Mouse (Mus musculus) A20 (cell line): ENCODE results near the gene Csnk2b.
A peak's percentile ranks its signal among the peaks of the same experiment; 100 is the strongest.
"Not testable (repeated sequence)": the region's sequence is repeated elsewhere in the genome, so short reads cannot be mapped to it uniquely, and the experiment has no call there.

Experiments used
- DNase-seq: peaks from one replicate; pipeline ENCODE4 v3.0.0-alpha.2; 2011; ENCODE audit warnings: low read depth, low spot score

Csnk2b gene

DNA sequence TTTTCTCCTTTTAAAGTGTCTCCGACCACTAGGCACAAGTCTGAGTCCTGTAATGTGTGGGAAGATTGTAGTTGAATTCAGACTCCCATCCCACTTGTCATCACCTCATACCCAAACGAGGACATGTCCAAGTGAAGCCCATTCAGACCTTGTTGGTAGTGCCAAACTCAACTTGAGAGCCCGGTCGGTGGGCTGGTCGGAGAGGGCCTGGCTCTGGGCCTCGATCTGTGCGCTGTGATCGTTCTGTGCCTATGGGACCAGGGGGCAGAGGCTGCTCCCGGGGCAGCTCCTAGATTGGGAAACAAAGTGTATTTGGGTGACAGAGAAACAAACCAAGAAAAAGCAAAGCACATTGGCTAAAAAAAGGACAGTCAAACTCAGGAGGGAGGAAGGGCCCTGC lies 31.2 kb upstream of the Csnk2b start:
- DNase-seq = no peak

DNA sequence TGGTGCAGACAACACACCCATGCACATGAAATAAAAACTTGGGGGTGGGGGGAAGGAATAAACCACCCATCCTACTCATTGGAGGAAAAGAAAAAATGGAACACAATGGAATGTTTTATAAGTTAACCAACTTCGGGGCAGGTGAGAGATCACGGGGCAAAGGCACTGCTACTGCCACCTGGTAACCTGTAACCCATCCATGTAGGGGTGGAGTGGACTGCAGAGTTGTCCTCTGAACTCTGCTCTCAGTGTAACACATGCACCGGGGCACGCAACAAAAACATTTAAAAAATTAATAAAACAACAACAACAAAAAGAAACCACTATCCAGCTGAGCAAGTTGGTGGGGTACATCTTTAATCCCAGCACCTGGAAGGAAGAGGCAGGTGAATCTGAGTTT lies 30.3 kb upstream of the Csnk2b start:
- DNase-seq = no peak

DNA sequence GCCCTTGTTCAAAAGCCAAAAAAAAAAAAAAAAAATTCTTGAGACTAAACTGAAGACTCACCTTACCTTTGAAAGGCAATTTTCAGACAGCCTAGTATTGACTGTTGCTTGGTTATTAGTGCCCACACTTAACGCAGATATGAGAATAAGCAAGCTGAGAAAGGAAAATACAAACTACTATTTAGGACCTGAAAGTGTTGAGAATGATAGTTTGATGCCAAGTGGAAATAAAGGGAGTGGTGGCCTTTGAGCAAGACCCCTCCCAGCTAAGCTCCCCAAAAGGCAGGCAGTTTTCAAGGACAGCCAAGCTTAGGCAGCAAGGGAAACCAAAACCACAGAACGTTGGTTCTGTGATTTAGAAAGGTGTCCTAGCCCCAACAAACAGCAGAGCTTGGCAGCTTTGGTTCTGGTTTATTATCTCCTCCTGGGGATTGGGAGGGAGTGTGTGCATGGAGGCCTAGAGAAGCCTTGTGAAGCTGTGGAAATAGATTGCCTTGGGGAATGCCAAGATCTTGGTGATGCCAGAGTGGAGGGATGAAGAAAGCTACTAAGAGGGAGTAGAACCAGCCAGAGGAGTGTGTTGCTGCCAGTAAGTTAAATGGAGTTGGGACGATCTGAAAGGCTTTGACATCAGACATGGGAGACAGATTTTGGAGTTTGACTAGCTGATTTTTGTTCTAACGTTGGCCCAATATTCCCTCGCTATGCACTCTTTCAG lies 26.2 kb upstream of the Csnk2b start:
- DNase-seq = no peak

DNA sequence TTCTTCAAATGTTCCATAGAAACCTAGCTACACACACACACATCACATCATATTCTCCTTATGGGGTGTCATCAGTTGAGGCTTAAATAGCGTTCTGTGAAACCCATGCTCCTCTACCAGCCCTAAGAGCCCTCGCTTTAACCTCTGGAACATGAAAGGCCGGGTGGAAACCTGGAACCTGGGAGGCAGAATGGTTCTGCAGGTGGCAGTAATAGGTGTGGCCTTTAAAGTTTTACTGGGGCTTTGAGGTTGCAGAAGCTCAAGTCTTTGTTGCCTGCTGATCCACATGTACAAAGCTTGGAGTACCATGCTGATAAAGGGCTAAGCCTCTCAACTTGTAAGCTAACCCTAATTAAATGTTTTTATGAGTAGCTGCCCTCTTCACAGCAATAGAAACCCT lies 25.5 kb upstream of the Csnk2b start:
- no peak for DNase-seq

DNA sequence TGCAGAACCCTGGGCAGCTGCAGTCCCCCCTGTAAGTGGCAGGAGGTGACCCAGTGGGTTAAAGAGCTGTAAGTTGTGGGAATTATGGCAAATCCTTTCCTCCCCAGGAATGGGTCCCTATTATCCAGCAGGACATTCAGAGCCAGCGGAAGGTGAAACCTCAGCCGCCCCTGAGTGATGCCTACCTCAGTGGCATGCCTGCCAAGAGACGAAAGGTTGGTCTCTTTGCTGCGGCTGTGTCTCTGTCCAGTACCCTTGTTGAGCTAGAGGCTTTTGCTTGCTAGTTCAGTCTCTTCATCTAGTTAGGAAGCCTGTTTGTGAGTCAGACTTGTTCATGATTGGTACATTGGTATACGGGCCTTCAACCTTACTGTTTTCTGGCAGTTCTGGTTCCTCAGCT lies 24.3 kb upstream of the Csnk2b start:
- no peak for DNase-seq

DNA sequence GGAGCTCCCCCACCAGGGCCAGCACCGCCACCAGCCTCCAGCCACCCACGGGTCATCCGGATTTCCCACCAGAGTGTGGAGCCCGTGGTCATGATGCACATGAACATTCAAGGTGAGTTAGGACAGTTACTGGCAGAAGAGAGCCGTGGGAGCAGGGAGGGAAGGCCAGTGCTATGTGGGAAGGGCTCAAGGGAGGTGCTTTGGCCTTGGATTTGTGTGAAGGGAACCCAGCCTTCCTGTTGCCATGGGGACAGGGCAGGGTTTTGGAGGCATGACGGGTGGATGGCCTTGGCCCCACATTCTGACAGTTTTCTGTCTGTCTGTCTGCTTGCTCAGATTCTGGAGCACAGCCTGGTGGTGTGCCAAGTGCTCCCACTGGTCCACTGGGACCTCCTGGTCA lies 20.1 kb upstream of the Csnk2b start:
- DNase-seq = no peak

DNA sequence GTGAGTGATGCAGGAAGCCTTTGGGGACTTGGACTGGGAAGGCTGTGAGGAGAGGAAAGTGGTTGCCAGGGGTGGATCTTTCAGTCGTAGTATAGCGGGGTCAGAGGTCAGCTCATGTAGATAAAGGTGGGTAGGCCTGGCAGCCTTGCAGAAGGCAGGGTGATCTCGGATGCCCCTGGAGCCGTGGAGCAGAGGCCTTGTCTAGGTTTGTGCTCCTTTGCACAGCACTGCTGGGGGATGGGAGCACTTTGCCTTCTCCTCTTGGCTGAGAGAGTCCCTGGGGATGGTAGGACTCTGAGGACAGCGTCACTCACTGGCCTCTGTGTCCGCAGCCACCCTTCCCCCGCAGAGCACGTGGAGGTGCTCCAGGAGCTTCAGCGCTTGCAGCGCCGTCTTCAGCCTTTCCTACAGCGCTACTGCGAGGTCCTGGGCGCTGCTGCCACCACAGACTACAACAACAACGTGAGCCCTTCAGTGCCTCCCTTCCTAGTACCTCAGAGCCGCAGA lies 18.7 kb upstream of the Csnk2b start:
- no peak for DNase-seq

DNA sequence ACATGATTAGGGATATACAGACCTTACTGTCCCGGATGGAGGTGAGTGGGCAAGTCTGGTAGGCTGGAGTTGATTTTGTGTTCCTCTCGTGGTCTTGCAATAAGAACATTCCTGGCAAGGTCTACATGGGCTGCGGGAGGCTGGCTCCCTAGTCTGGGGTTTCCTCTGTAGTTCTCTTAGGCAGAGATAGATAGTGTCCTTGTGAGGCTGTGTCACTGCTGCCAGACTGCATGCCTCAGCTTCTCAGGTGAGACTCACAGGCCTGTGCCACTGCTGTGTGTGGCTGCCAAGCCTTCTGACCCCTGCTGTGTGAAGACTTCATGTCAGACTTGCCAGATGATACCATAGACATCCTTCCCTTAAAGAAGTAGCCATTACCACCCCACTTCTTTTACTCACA lies 17.4 kb upstream of the Csnk2b start:
- no peak for DNase-seq

DNA sequence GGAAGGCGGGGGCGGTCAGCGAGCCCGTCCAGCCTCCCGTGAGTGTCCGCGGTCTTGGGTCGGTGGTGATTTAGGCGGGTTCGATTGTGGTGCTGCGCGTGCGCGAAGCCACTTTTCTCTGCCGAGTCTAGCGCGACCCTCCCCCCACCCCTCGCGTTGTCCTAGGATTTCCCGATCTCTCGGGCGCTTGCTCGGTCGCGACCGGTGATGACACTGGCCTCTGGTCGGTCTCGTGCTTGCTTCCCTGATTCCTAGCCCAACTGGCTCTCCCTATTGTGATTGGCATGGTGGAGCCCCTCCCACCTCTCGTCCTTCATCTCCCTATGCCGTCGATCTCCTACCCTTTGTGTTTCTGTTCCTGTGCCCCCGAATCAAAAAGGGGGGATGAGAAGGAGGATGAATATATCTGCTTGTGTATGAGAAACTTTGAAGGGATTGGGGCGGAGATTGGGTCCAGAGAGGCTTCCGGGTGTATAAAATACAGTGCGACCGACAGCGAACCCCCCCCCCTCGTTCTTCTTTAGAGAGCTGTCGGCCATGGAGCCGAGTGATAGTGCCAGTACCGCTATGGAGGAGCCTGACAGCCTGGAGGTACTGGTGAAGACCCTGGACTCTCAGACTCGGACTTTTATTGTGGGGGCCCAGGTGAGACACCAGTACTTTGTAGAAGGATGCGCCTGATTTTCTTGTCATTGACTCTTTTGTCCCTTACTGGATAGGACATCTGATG lies 13.9 kb upstream of the Csnk2b start:
- DNase-seq = no peak

DNA sequence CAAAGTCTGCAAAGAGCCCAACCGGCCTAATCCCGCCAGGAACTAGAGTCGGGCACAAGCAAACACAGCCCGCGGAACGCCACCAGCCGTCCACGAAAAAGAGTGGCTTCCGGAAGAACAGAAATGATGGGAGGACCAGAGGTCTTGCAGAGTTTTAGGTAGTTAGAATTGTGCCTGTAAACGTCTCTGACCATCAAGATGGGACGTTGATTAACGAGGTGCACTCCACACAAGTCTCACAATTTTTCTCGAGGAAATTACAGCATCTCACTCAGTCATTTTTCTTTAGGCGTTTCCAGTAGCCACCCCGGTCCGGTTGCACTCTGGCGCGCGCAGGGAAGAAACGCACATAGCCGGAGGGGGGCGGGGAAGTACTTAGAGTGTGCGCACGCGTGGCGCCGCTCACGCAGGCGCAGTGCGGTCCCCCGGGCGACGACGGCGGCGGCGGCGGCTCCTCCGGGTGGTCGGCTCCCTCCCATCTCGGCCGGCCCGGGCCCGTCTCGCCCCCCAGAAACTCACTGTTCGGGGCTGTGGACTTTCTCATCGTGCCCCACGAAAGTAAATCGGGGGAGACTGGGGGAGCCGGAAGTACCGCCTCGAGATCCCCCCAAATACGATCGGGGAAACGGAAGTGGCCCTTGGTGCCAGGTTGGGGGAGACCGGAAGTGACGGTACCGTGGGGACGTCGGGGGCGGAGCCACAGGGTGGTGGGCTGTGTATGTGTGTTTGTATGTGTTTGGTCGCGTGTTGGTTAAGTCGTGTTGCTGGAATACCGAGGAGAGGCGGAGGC lies 13.1 kb upstream of the Csnk2b start, which contains the start of gene Bag6:
TSS of gene Bag6 (plus strand) at position 378 of the 790 bp plus-strand sequence.
- peak; percentile 98 for DNase-seq

DNA sequence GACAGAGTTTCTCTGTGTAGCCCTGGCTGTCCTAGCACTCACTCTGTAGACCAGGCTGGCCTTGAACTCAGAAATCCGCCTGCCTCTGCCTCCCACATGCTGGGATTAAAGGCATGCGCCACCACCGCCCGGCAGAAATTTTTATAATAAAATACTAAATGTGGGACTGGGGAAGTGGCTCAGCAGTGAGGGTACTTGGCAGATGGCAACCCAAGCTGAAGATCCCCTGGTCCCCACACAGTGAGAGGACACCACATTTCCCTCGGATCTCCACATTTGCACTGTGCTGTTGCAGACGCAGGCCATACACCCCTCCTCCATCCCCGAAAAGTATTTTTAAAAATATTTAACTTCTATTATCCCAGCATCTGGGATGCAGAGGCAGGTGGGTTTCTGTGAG lies 11.7 kb upstream of the Csnk2b start:
- DNase-seq = no peak

DNA sequence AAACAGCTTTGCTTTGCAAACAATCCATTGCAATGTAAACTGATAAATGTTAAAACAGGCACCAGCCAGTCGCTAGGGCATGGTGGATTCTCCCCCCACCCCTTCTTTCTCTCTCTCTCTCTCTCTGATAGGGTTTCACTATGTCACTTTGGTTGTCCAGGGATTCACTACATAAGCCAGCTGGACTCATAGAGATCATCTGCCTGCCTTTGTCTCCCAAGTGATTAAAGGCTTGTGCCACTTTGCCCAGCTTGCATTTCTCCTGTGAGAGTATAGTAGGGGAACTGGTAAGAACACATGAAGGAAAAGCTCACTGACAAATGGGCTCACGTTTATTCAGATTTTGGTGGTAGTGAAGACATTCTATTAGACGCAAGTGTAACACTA lies 10.3 kb upstream of the Csnk2b start:
- no peak for DNase-seq

DNA sequence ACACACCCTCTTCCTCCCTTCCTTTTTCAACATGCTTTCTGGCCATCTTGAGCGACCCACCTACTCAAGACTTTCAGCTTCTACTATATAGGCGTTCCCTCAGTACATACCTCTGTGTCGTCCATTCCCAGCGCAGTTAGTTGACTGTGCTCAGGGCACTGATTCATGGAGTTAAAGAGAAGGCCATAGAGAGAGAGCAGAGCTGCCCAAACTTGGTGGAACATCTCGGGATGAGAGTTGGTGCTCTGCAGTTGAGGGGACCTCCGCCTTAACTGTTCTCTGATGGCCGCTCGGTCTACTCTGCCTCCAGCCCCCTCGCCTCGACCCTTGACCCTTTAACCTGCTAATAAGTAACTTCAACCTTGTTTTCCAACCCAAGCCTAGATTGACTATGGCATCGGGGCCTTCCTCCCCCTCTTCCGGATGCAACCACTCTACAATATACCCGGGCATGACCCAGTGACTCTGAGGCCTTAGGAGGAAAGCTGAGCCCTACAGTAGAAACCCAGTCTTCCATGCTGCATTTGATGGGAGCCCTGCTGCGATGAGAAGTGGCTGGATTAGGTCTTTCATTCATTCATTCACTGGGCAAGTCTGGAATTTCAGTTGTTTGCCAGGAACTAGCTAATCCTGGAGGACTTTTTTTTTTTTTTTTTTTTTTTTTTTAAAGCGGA lies 9.8 kb upstream of the Csnk2b start, which contains the start of gene Apom:
TSS of gene Apom (minus strand) at position 551 of the 674 bp plus-strand sequence.
- no peak for DNase-seq

DNA sequence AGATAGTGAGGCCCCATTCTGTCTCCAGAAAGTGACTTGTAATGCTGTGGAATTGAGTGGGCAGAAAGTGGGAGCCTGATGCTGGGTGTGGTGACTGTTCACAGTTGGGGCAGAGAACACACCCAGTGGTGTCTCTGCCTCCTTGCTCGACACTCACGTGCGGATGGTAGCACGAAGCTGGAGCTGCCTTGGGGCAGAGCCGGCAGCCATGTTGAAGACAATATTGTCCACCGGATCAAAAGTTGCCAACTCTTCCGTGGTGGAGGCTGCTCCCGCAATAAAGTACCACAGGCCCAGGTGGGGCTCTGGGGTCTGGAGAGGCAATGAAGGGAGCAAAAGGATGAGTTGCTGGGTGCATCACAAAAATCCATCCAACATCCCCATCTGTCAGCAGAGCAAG lies 9.2 kb upstream of the Csnk2b start:
- no peak for DNase-seq

DNA sequence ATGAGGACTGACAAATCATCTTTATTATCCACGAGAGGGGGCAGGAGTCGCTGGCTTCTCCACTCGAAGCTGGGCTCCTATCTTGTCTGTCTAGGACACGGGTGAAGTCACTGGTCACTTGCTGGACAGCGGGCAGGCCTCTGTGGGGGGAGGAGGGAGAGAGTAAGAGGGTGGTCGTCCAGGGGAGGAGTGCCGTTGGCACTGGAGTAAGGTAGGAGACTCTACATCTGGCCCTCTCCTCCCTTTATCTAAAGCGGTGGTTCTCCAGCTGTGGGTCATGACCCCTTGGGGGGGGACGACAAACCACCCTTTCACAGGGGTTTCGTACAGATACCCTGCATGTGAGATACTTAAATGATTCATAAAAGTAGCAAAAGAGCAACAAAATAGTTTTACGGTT lies 7.1 kb upstream of the Csnk2b start:
- no peak for DNase-seq

DNA sequence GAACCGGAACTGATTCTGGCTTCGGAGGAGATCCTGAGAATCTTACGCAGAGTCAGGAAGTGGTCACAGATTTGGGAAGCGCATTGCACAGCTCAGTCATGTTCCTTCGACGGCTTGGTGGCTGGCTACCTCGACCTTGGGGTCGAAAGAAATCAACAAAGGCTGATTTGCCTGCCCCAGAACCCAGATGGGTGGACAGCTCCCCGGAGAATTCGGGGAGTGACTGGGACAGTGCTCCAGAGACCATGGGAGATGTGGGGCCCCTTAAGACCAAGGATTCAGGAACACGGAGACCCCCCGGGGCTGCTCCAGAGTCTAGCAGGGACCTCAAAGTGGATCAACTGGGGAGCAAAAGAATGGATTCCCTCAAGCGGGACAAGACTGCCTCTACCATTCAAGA lies 5.2 kb upstream of the Csnk2b start:
- no peak for DNase-seq

DNA sequence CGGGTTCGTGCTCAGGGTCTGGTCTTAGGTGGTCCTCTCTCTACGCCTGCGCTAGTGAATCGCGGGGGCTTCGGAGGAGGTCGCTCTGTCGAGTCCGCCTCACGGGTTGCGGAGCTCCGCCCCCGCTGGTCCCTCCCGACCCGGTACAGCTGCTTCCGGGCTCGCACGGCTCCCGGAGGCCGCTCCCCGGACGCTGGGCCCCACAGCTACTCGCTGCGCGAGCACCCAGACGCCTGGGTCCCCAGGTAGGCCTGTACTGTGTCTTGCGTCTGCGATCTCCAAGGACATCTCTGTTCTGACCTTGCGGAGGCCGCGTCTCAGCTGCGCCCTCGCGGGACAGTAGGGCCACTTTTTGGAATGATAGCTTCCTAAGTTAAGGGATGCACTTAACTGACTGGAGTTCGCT lies 4.4 kb upstream of the Csnk2b start, which contains the start of gene D17H6S53E:
TSS of gene D17H6S53E (plus strand) at position 168 of the 406 bp plus-strand sequence.
- peak; percentile 87 for DNase-seq

DNA sequence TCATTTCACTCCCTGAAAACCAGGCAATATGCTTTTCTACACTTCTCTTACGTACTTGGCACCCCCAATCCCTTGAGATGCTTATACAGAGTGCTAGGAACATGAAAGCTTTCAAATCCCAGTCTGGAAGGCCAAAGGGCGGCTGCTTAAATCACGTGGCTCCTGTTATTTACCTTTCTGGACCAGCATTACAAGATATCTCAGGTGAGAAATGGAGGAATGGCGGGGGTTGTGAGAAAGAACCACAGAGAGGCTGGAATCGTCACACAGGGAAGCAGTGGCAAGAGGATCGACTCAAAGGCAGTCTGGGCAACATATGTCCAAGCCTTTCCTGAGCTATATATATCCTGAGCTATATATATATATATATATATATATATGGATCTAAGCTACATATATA lies 3.7 kb upstream of the Csnk2b start:
- DNase-seq = peak; percentile 27

DNA sequence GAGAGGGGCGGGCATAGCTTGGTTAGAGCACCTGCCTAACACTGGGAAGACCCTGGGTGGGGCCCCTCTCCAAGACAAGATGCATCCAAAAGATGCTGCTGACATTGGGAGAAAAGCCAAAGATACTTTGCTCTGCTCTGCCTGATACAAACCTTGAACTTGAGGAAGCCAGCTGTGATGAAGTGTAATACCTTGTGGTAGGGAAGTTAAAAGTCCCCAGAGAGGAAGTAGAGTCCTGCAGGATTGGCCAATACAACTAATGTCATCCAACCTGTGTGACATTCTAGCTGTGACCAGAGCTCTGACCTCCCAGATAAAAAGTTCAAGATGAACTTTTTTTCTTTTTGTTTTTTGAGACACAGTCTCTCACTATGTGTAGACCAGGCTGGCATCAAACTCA lies 3.2 kb upstream of the Csnk2b start:
- peak; percentile 29 for DNase-seq

DNA sequence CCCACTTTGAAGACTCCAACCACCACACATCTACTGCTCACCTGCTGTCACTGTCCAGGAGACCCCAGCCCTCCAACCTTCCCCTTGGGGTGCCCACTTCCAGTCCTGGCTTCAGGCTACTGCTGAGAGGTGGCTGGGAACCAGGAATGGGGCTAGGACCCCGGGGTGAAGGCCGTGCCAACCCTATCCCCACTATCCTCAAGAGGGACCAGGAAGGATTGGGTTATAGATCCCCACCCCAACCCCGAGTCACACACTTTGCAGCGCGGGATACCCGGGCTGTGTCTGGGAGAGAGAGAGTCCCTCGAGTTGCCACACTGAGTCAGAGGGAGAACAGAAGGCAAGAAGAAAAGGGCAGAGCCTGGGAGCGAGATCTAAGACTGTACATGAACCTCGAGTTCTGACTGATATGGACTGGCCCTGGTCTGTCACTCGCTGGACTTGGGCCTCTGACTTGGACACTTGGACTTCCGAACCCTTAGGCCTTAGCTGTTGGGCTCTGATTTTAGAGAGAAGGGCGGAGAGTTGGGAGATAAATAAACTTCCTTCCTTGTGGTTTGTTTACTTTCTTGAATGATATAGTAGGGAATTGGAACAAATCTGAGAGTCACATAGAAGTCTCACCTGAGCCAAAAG lies 2.5 kb upstream of the Csnk2b start:
- not testable (repeated sequence) for DNase-seq

DNA sequence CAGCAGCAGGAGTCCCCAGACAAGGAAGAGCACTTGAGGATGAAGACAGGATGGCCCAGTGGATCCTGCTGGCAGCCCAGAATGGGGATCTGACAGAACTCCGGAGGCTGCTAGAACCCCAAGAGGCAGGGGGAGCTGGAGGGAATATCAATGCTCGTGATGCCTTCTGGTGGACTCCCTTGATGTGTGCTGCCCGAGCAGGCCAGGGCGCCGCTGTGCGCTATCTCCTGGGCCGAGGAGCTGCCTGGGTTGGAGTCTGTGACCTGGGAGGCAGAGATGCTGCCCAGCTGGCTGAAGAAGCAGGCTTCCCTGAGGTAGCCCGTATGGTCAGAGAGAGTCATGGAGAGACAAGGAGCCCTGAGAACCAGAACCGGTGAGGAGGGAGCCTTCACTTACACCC lies 1.4 kb upstream of the Csnk2b start:
- DNase-seq = not testable (repeated sequence)
